Mouse (Mus musculus) thymus, adult 2 months (tissue): ENCODE data around the gene Foxn4.

Experiments
- CTCF ChIP-seq: fragments of 200-500 bp; IDR thresholded peaks from 2 replicates; pipeline ENCODE4 v1.5.1; 2012; ENCODE audit warnings: mild to moderate bottlenecking, control low read depth, low read length, moderate library complexity, borderline replicate concordance; ENCODE audit not compliant: control insufficient read depth, poor library complexity, insufficient read depth; ENCODE audit errors: extremely low read depth
- POLR2A ChIP-seq: fragments of 200-500 bp; IDR thresholded peaks from 2 replicates; pipeline ENCODE4 v1.6.1; 2012; ENCODE audit warnings: mild to moderate bottlenecking, low read length, control low read depth, moderate library complexity; ENCODE audit not compliant: control insufficient read depth, poor library complexity, insufficient read depth; ENCODE audit errors: extremely low read depth

DNA sequence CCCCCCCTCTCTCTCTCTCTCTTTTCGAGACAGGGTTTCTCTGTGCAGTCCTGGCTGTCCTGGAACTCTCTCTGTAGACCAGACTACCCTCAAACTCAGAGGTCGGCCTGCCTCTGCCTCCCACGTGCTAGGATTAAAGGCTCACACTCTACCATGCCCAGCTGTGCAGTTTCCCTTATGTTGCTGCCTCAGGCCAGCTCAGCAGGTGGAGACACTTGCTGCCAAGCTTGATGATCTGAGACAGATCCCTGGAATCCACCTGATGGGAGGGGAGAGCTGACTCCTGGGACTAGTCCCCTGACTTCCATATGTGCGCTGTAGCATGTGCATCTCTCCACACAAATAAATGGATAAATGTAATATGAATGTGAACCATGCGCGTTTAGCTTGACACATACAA is 29.6 kb upstream of the Foxn4 start:
- TF ChIP-seq POLR2A (no peak), CTCF (no peak)
